8 mouse cellular contexts compared by ENCODE assay signal in the genomic region with DNA sequence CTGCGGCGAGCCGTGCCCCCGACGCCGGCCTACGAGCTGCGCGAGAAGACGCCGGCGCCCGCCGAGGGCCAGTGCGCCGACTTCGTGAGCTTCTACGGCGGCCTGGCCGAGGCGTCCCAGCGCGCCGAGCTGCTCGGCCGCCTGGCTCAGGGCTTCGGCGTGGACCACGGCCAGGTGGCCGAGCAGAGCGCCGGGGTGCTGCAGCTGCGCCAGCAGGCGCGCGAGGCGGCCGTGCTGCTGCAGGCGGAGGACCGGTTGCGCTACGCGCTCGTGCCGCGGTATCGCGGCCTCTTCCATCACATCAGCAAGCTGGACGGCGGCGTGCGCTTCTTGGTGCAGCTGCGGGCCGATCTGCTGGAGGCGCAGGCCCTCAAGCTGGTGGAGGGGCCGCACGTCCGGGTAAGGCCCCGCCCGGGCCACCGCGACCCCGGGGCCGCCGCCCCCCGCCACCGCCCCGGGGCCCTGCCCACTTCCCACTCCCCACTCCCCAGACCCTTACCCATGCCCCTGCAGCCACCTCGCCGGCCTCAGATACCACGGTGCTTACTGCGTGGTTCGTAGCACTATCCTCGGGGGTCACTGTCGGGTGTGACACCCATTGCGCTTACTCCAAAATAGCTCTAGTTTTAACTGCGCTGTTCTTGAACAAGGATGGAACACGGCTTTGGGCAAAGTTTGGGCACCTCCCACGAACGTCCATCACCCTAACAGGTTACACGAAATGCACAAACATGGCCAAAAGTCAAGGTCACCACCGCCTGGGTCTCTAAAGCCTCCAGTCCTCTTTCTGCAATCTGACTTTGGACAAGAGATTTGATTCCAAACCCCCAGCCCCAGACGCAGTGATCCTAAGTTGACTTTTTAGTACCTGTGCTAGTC. TPM values are rescaled to one million over a fixed set of nuclear protein-coding genes. Genes with fewer than 3 reads are reported as not detected.
A peak's percentile ranks its signal among the peaks of the same experiment; 100 is the strongest.
DNase-seq lines count a peak whose midpoint lies in the region.

No protein-coding gene starts in this region.

- intact Hi-C loops in heart, postnatal 36 days (cut with DNase I), result no loop called here

- no peaks in the 10 kb centered on the region for H3K36me3 ChIP-seq in macrophage (ENCODE audit: inconsistent target)

- no peak overlapping the region for H3K27ac ChIP-seq in macrophage

- DNase-seq in heart, adult 11 months, result peak; percentile 91
- no peak for DNase-seq in heart, postnatal 36 days
- DNase-seq in CD4-positive helper T cell, adult 2 months (ENCODE audit: low read depth, low spot score), result peak; percentile 62
- DNase-seq in c-Kit-positive CD71-positive TER-119-negative erythroid progenitor cells, embryonic 14.5 days (ENCODE audit: low read depth), result peak; percentile 9
- peak; percentile 40 for DNase-seq in heart, postnatal 4 days
- DNase-seq in testis, postnatal 10 days (ENCODE audit: low spot score), result peak; percentile 62
- no peak for DNase-seq in urinary bladder, postnatal 10 days (ENCODE audit: low spot score)

- 9% methylated on average over 74 of the region's 83 CpGs for WGBS in macrophage (ENCODE audit: missing documents)

- H3K4me3 ChIP-seq in macrophage (ENCODE audit: inconsistent target), result peak overlapping the region; percentile 28; the same call in 1 of the 2 replicates

- H3K79me2 ChIP-seq in macrophage (ENCODE audit: inconsistent target), result peaks cover 31% of the 10 kb centered on the region; the same call in 1 of the 2 replicates

RNA-seq across cellular contexts. Expression of gene Mlycd, which starts 0.6 kb away (rescaled TPM):
- 100 to 1,000 TPM; 124 to 152 TPM for total RNA-seq in heart, postnatal 36 days (2021)
- 10 to 100 TPM; 70.4 to 72.5 TPM for total RNA-seq in heart, postnatal 4 days (2021)
- 10 to 100 TPM in 12 of 26 experiments, 1 to 10 TPM in 14; 2.2 to 30.0 (median 9.5) TPM for total RNA-seq in macrophage (2018; cell fraction: chromatin; rRNA removed)
- total RNA-seq in macrophage (2018; cell fraction: cytosol; rRNA removed), result 10 to 100 TPM in 16 of 26 experiments, 1 to 10 TPM in 10; 3.4 to 17.0 (median 10.6) TPM
- total RNA-seq in macrophage (2018; cell fraction: nucleus; rRNA removed), result 10 to 100 TPM in 9 of 26 experiments, 1 to 10 TPM in 17; 3.6 to 18.8 (median 7.4) TPM
- 9.4 to 13.4 TPM (median 12.3 TPM) in 3 replicates for polyA plus RNA-seq in macrophage (2018)

RNA-seq across cellular contexts. Expression of gene Osgin1, which starts 38.6 kb away (rescaled TPM):
- 1 to 10 TPM; 4.6 to 7.4 TPM for total RNA-seq in heart, postnatal 36 days (2021)
- total RNA-seq in heart, postnatal 4 days (2021), result 1 to 10 TPM in 1 of 2 experiments, under 1 TPM in 1; 0.55 to 1.5 TPM
- total RNA-seq in macrophage (2018; cell fraction: chromatin; rRNA removed), result 10 to 100 TPM in 24 of 26 experiments, 1 to 10 TPM in 2; 3.0 to 62.0 (median 39.3) TPM
- total RNA-seq in macrophage (2018; cell fraction: cytosol; rRNA removed), result 10 to 100 TPM in 23 of 26 experiments, 1 to 10 TPM in 3; 4.5 to 22.9 (median 16.5) TPM
- total RNA-seq in macrophage (2018; cell fraction: nucleus; rRNA removed), result 10 to 100 TPM in 23 of 26 experiments, 1 to 10 TPM in 3; 3.7 to 61.7 (median 25.9) TPM
- 17.6 to 31.1 TPM (median 18.4 TPM) in 3 replicates for polyA plus RNA-seq in macrophage (2018)

RNA-seq across cellular contexts. Expression of gene Hsbp1, which starts 51.0 kb away (rescaled TPM):
- 100 to 1,000 TPM; 151 to 152 TPM for total RNA-seq in heart, postnatal 36 days (2021)
- 100 to 1,000 TPM; 180 to 183 TPM for total RNA-seq in heart, postnatal 4 days (2021)
- total RNA-seq in macrophage (2018; cell fraction: chromatin; rRNA removed), result 10 to 100 TPM; 11.7 to 71.7 (median 39.7) TPM
- total RNA-seq in macrophage (2018; cell fraction: cytosol; rRNA removed), result 100 to 1,000 TPM; 174 to 278 (median 215) TPM
- total RNA-seq in macrophage (2018; cell fraction: nucleus; rRNA removed), result 100 to 1,000 TPM in 5 of 26 experiments, 10 to 100 TPM in 21; 28.5 to 115 (median 77.0) TPM
- 195 to 288 TPM (median 204 TPM) in 3 replicates for polyA plus RNA-seq in macrophage (2018)

RNA-seq across cellular contexts. Expression of gene Necab2, which starts 51.2 kb away (rescaled TPM):
- total RNA-seq in heart, postnatal 36 days (2021), result not detected
- under 1 TPM in 1 of 2 experiments, not detected in 1; 0.23 TPM for total RNA-seq in heart, postnatal 4 days (2021)
- under 1 TPM in 1 of 26 experiments, not detected in 25; 0.41 TPM for total RNA-seq in macrophage (2018; cell fraction: chromatin; rRNA removed)
- not detected for total RNA-seq in macrophage (2018; cell fraction: cytosol; rRNA removed)
- total RNA-seq in macrophage (2018; cell fraction: nucleus; rRNA removed), result not detected
- not detected in 3 replicates for polyA plus RNA-seq in macrophage (2018)

Comparison
In these comparisons a context has a peak if more than half of its experiments do, and no peak if none do; other contexts are left out.
1. DNase-seq: peak in heart, adult 11 months (single experiment), CD4-positive helper T cell, adult 2 months (single experiment), c-Kit-positive CD71-positive TER-119-negative erythroid progenitor cells, embryonic 14.5 days (single experiment), heart, postnatal 4 days (single experiment) and testis, postnatal 10 days (single experiment); none in heart, postnatal 36 days (0 of 2) and urinary bladder, postnatal 10 days (single experiment).